Mouse (Mus musculus): ENCODE measurements around the gene Nkapd1. TPM values are rescaled to one million over a fixed set of nuclear protein-coding genes. Genes with fewer than 3 reads are reported as not detected.

Nkapd1 gene
- polyA plus RNA-seq, 1 experiment from 2014 or later = 25.7 TPM

- Histone ChIP-seq H3K27ac (no peak overlapping the region), H3K36me3 (ENCODE audit: insufficient read depth, low read length) (peaks cover 28% of the 10 kb centered on the region), H3K4me1 (replicated peaks; ENCODE audit: insufficient read depth, low read length) (0 out of 2 replicates have a peak, but pooled peaks cover 6% of the 10 kb centered on the region), H3K9me3 (replicated peaks; ENCODE audit: low read length) (no peaks in the 10 kb centered on the region), H3K9ac (ENCODE audit: low read depth, low read length) (no peak overlapping the region), H3K4me3 (replicated peaks; ENCODE audit: low read depth, low read length) (no peak overlapping the region), H3K4me2 (ENCODE audit: low read length) (no peak overlapping the region), H3K27me3 (ENCODE audit: insufficient read depth, low read length) (no peaks in the 10 kb centered on the region)
- no peak for ATAC-seq (replicated peaks; ENCODE audit: low FRiP score, low read depth)
- 96% methylated on average over 3 of the region's 3 CpGs for WGBS
- peak; percentile 24 for DNase-seq (ENCODE audit: low spot score)
- TF ChIP-seq CTCF (IDR thresholded peaks at IDR 0.05; ENCODE audit: low read depth) = peak; percentile 65
Measured at GRCm38 (mm10) chr9:50593544-50593943, 23.7 kb downstream of the Nkapd1 start.

- no peak for DNase-seq (ENCODE audit: low spot score)
- WGBS = 88% methylated on average over 9 of the region's 9 CpGs
- no peak overlapping the region for H3K4me2 ChIP-seq (ENCODE audit: low read length)
- ATAC-seq (replicated peaks; ENCODE audit: low FRiP score, low read depth) = no peak
- no peak for TF ChIP-seq CTCF (IDR thresholded peaks at IDR 0.05; ENCODE audit: low read depth)
- H3K27me3 ChIP-seq (ENCODE audit: insufficient read depth, low read length) = no peaks in the 10 kb centered on the region
- no peak overlapping the region for H3K9ac ChIP-seq (ENCODE audit: low read depth, low read length)
- no peak overlapping the region for H3K27ac ChIP-seq
- 0 out of 2 replicates have a peak, but pooled peaks cover 6% of the 10 kb centered on the region for H3K4me1 ChIP-seq (replicated peaks; ENCODE audit: insufficient read depth, low read length)
- H3K36me3 ChIP-seq (ENCODE audit: insufficient read depth, low read length) = peaks cover 23% of the 10 kb centered on the region
- H3K4me3 ChIP-seq (replicated peaks; ENCODE audit: low read depth, low read length) = no peak overlapping the region
- H3K9me3 ChIP-seq (replicated peaks; ENCODE audit: low read length) = no peaks in the 10 kb centered on the region
Measured at GRCm38 (mm10) chr9:50592955-50593354, 24.3 kb downstream of the Nkapd1 start.

GRCm38 (mm10) chr9:50590856-50591518, 26.3 kb downstream of the Nkapd1 start:
- Histone ChIP-seq H3K27ac (no peak overlapping the region), H3K27me3 (ENCODE audit: insufficient read depth, low read length) (no peaks in the 10 kb centered on the region), H3K9ac (ENCODE audit: low read depth, low read length) (no peak overlapping the region), H3K4me2 (ENCODE audit: low read length) (no peak overlapping the region), H3K36me3 (ENCODE audit: insufficient read depth, low read length) (peaks cover 5% of the 10 kb centered on the region; the same call in 1 of the 2 replicates), H3K4me1 (replicated peaks; ENCODE audit: insufficient read depth, low read length) (0 out of 2 replicates have a peak, but pooled peaks cover 6% of the 10 kb centered on the region), H3K9me3 (replicated peaks; ENCODE audit: low read length) (no peaks in the 10 kb centered on the region), H3K4me3 (replicated peaks; ENCODE audit: low read depth, low read length) (no peak overlapping the region)
- WGBS = 79% methylated on average over 10 of the region's 10 CpGs
- no peak for TF ChIP-seq CTCF (IDR thresholded peaks at IDR 0.05; ENCODE audit: low read depth)
- ATAC-seq (replicated peaks; ENCODE audit: low FRiP score, low read depth) (no peak), DNase-seq (ENCODE audit: low spot score) (peak; percentile 5)

- no peak for TF ChIP-seq CTCF (IDR thresholded peaks at IDR 0.05; ENCODE audit: low read depth)
- ATAC-seq (replicated peaks; ENCODE audit: low FRiP score, low read depth) = no peak
Measured at GRCm38 (mm10) chr9:50586955-50587354, 30.3 kb downstream of the Nkapd1 start.

GRCm38 (mm10) chr9:50585145-50585818, 32.0 kb downstream of the Nkapd1 start:
- H3K4me1 ChIP-seq (replicated peaks; ENCODE audit: insufficient read depth, low read length) = no peaks in the 10 kb centered on the region
- no peak overlapping the region for H3K27ac ChIP-seq
- no peak for ATAC-seq (replicated peaks; ENCODE audit: low FRiP score, low read depth)
- 65% methylated on average over 6 of the region's 6 CpGs for WGBS
- DNase-seq (ENCODE audit: low spot score) = no peak
- no peaks in the 10 kb centered on the region for H3K27me3 ChIP-seq (ENCODE audit: insufficient read depth, low read length)
- no peaks in the 10 kb centered on the region for H3K9me3 ChIP-seq (replicated peaks; ENCODE audit: low read length)
- TF ChIP-seq CTCF (IDR thresholded peaks at IDR 0.05; ENCODE audit: low read depth) = no peak
- H3K9ac ChIP-seq (ENCODE audit: low read depth, low read length) = no peak overlapping the region
- H3K4me3 ChIP-seq (replicated peaks; ENCODE audit: low read depth, low read length) = no peak overlapping the region
- no peak overlapping the region for H3K4me2 ChIP-seq (ENCODE audit: low read length)
- no peaks in the 10 kb centered on the region for H3K36me3 ChIP-seq (ENCODE audit: insufficient read depth, low read length)

More at GRCm38 (mm10) chr9:50586955-50587354, 30.3 kb downstream of the Nkapd1 start:
- Histone ChIP-seq H3K4me1 (replicated peaks; ENCODE audit: insufficient read depth, low read length) (no peaks in the 10 kb centered on the region), H3K9ac (ENCODE audit: low read depth, low read length) (no peak overlapping the region), H3K9me3 (replicated peaks; ENCODE audit: low read length) (no peaks in the 10 kb centered on the region), H3K36me3 (ENCODE audit: insufficient read depth, low read length) (no peaks in the 10 kb centered on the region), H3K27ac (no peak overlapping the region), H3K4me2 (ENCODE audit: low read length) (no peak overlapping the region), H3K27me3 (ENCODE audit: insufficient read depth, low read length) (no peaks in the 10 kb centered on the region), H3K4me3 (replicated peaks; ENCODE audit: low read depth, low read length) (no peak overlapping the region)
- no peak for DNase-seq (ENCODE audit: low spot score)
- WGBS = 68% methylated on average over 4 of the region's 4 CpGs

- ATAC-seq (replicated peaks; ENCODE audit: low FRiP score, low read depth) (no peak), DNase-seq (ENCODE audit: low spot score) (no peak)
- no peak overlapping the region for H3K9ac ChIP-seq (ENCODE audit: low read depth, low read length)
- H3K4me2 ChIP-seq (ENCODE audit: low read length) = no peak overlapping the region
- TF ChIP-seq CTCF (IDR thresholded peaks at IDR 0.05; ENCODE audit: low read depth) = no peak
- H3K9me3 ChIP-seq (replicated peaks; ENCODE audit: low read length) = no peaks in the 10 kb centered on the region
- WGBS = 39% methylated on average over 4 of the region's 4 CpGs
- H3K36me3 ChIP-seq (ENCODE audit: insufficient read depth, low read length) = no peaks in the 10 kb centered on the region
- no peak overlapping the region for H3K4me3 ChIP-seq (replicated peaks; ENCODE audit: low read depth, low read length)
- no peaks in the 10 kb centered on the region for H3K27me3 ChIP-seq (ENCODE audit: insufficient read depth, low read length)
- H3K4me1 ChIP-seq (replicated peaks; ENCODE audit: insufficient read depth, low read length) = no peaks in the 10 kb centered on the region
- no peak overlapping the region for H3K27ac ChIP-seq
Measured at GRCm38 (mm10) chr9:50580370-50580769, 36.9 kb downstream of the Nkapd1 start.
